Comparison of ENCODE assay signal across 8 mouse cellular contexts in the genomic region with DNA sequence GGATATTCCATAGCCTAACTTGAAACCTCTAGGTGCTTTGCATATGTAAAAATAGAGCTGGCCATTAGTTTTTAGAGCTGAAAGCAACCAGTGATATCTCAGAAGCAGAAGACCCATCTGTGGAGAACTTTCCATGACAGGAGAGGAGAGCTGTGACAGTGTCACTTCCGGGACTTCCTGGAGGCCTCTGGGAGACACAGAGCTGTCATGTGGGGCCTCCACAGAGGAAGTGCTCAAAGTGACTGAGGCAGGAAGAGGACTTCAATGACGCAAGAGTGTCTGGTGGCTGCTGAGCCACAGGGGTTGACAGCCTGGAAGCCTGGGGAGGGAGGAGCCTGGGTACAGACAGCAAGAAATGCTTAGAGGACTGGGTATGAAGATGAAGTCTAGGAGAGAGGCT. TPM values are rescaled to one million over a fixed set of nuclear protein-coding genes. Genes with fewer than 3 reads are reported as not detected.
DNase-seq lines count a peak whose midpoint lies in the region.

No protein-coding gene starts in this region.

- DNase-seq in adrenal gland, adult 8-10 months, result peak; percentile 67
- DNase-seq in adrenal gland, adult 18-20 months (ENCODE audit: low spot score in 2 of 2), result no peak
- DNase-seq in heart, adult 8-10 months (ENCODE audit: low spot score), result peak; percentile 73
- peak; percentile 57 to 84 for DNase-seq in kidney, postnatal 36 days
- DNase-seq in natural killer cell, adult 2 months (ENCODE audit: low spot score in 2 of 2), result peak; percentile 89 to 91
- DNase-seq in cerebellum, postnatal 14 days, result no peak
- DNase-seq in left cerebral cortex, adult 9 months (ENCODE audit: low spot score in 2 of 2), result no peak
- DNase-seq in embryo, embryonic 11 days, result no peak

RNA-seq across cellular contexts. Expression of gene Inpp5d, which starts 6.2 kb away (rescaled TPM):
- total RNA-seq in adrenal gland, adult 8-10 months (2022), result 10 to 100 TPM; 16.8 to 37.9 (median 21.4) TPM
- 10 to 100 TPM; 15.8 to 29.3 TPM for total RNA-seq in adrenal gland, adult 18-20 months (2021)
- 10 to 100 TPM in 1 of 4 experiments, 1 to 10 TPM in 3; 8.8 to 12.5 (median 9.7) TPM for total RNA-seq in heart, adult 8-10 months (2022)

RNA-seq across cellular contexts. Expression of gene Ngef, which starts 52.7 kb away (rescaled TPM):
- under 1 TPM; 0.20 to 0.95 (median 0.52) TPM for total RNA-seq in adrenal gland, adult 8-10 months (2022)
- under 1 TPM; 0.56 to 0.80 TPM for total RNA-seq in adrenal gland, adult 18-20 months (2021)
- under 1 TPM; 0.46 to 0.59 (median 0.54) TPM for total RNA-seq in heart, adult 8-10 months (2022)

Comparison
In these comparisons a context has a peak if more than half of its experiments do, and no peak if none do; other contexts are left out.
1. DNase-seq: peak in adrenal gland, adult 8-10 months (single experiment), heart, adult 8-10 months (single experiment), kidney, postnatal 36 days (2 of 2) and natural killer cell, adult 2 months (2 of 2); none in adrenal gland, adult 18-20 months (0 of 2), cerebellum, postnatal 14 days (0 of 2), left cerebral cortex, adult 9 months (0 of 2) and embryo, embryonic 11 days (single experiment).